Mouse (Mus musculus): ENCODE measurements around the gene Pou2af1. TPM values are rescaled to one million over a fixed set of nuclear protein-coding genes. Genes with fewer than 3 reads are reported as not detected.

The Pou2af1 gene
- total and polyA plus RNA-seq, 2 experiments from 2014 or later = 0.05 to 0.76 TPM

GRCm38 (mm10) chr9:51230701-51231389, 17.3 kb downstream of the Pou2af1 start:
- no peaks in the 10 kb centered on the region for H3K4me1 ChIP-seq (ENCODE audit: control insufficient read depth, insufficient read depth)
- DNase-seq (ENCODE audit: low spot score) = no peak
- 25% methylated on average over 4 of the region's 4 CpGs for WGBS

GRCm38 (mm10) chr9:51232163-51232562, 18.7 kb downstream of the Pou2af1 start:
- H3K4me2 ChIP-seq (ENCODE audit: low read depth, low read length) = no peak overlapping the region
- no peak overlapping the region for H3K4me3 ChIP-seq (ENCODE audit: low read depth, low read length)
- H3K36me3 ChIP-seq (replicated peaks; ENCODE audit: control insufficient read depth, insufficient read depth, low read length) = no peaks in the 10 kb centered on the region
- H3K9ac ChIP-seq (replicated peaks; ENCODE audit: low read depth, low read length) = no peak overlapping the region
- ATAC-seq (ENCODE audit: insufficient read depth, low read depth) (no peak), DNase-seq (ENCODE audit: low spot score) (no peak)
- 90% methylated on average over 8 of the region's 8 CpGs for WGBS
- no peaks in the 10 kb centered on the region for H3K9me3 ChIP-seq (replicated peaks; ENCODE audit: control insufficient read depth, low read length)
- TF ChIP-seq EP300 (IDR thresholded peaks at IDR 0.05; ENCODE audit: low read depth) (no peak), CTCF (IDR thresholded peaks at IDR 0.05; ENCODE audit: low read depth) (no peak)
- no peaks in the 10 kb centered on the region for H3K4me1 ChIP-seq (ENCODE audit: control insufficient read depth, insufficient read depth)
- H3K27me3 ChIP-seq (ENCODE audit: control insufficient read depth, insufficient read depth, low read length) = no peaks in the 10 kb centered on the region
- no peak overlapping the region for H3K27ac ChIP-seq (ENCODE audit: low read depth)

More at GRCm38 (mm10) chr9:51230701-51231389, 17.3 kb downstream of the Pou2af1 start:
- H3K4me2 ChIP-seq (ENCODE audit: low read depth, low read length) = no peak overlapping the region
- no peaks in the 10 kb centered on the region for H3K9me3 ChIP-seq (replicated peaks; ENCODE audit: control insufficient read depth, low read length)
- ATAC-seq (ENCODE audit: insufficient read depth, low read depth) = no peak
- no peak overlapping the region for H3K27ac ChIP-seq (ENCODE audit: low read depth)
- TF ChIP-seq EP300 (IDR thresholded peaks at IDR 0.05; ENCODE audit: low read depth) = no peak
- TF ChIP-seq CTCF (IDR thresholded peaks at IDR 0.05; ENCODE audit: low read depth) = no peak
- H3K27me3 ChIP-seq (ENCODE audit: control insufficient read depth, insufficient read depth, low read length) = no peaks in the 10 kb centered on the region
- no peak overlapping the region for H3K9ac ChIP-seq (replicated peaks; ENCODE audit: low read depth, low read length)
- no peak overlapping the region for H3K4me3 ChIP-seq (ENCODE audit: low read depth, low read length)
- no peaks in the 10 kb centered on the region for H3K36me3 ChIP-seq (replicated peaks; ENCODE audit: control insufficient read depth, insufficient read depth, low read length)

GRCm38 (mm10) chr9:51238741-51239385, 25.4 kb downstream of the Pou2af1 start:
- Histone ChIP-seq H3K9ac (replicated peaks; ENCODE audit: low read depth, low read length) (no peak overlapping the region), H3K9me3 (replicated peaks; ENCODE audit: control insufficient read depth, low read length) (no peaks in the 10 kb centered on the region), H3K4me3 (ENCODE audit: low read depth, low read length) (no peak overlapping the region), H3K27me3 (ENCODE audit: control insufficient read depth, insufficient read depth, low read length) (no peaks in the 10 kb centered on the region), H3K4me2 (ENCODE audit: low read depth, low read length) (no peak overlapping the region), H3K36me3 (replicated peaks; ENCODE audit: control insufficient read depth, insufficient read depth, low read length) (no peaks in the 10 kb centered on the region), H3K4me1 (ENCODE audit: control insufficient read depth, insufficient read depth) (no peaks in the 10 kb centered on the region), H3K27ac (ENCODE audit: low read depth) (no peak overlapping the region)
- DNase-seq (ENCODE audit: low spot score) (no peak), ATAC-seq (ENCODE audit: insufficient read depth, low read depth) (no peak)
- 39% methylated on average over 12 of the region's 12 CpGs for WGBS
- TF ChIP-seq CTCF (IDR thresholded peaks at IDR 0.05; ENCODE audit: low read depth) (no peak), EP300 (IDR thresholded peaks at IDR 0.05; ENCODE audit: low read depth) (no peak)

- Histone ChIP-seq H3K9me3 (replicated peaks; ENCODE audit: control insufficient read depth, low read length) (no peaks in the 10 kb centered on the region), H3K9ac (replicated peaks; ENCODE audit: low read depth, low read length) (no peak overlapping the region), H3K27ac (ENCODE audit: low read depth) (no peak overlapping the region), H3K4me3 (ENCODE audit: low read depth, low read length) (no peak overlapping the region), H3K36me3 (replicated peaks; ENCODE audit: control insufficient read depth, insufficient read depth, low read length) (no peaks in the 10 kb centered on the region), H3K4me1 (ENCODE audit: control insufficient read depth, insufficient read depth) (no peaks in the 10 kb centered on the region), H3K4me2 (ENCODE audit: low read depth, low read length) (no peak overlapping the region), H3K27me3 (ENCODE audit: control insufficient read depth, insufficient read depth, low read length) (no peaks in the 10 kb centered on the region)
- TF ChIP-seq CTCF (IDR thresholded peaks at IDR 0.05; ENCODE audit: low read depth) (no peak), EP300 (IDR thresholded peaks at IDR 0.05; ENCODE audit: low read depth) (no peak)
- 65% methylated on average over 4 of the region's 4 CpGs for WGBS
- ATAC-seq (ENCODE audit: insufficient read depth, low read depth) = no peak
- no peak for DNase-seq (ENCODE audit: low spot score)
Observed at GRCm38 (mm10) chr9:51256780-51257502, 43.4 kb downstream of the Pou2af1 start.

- Histone ChIP-seq H3K9me3 (replicated peaks; ENCODE audit: control insufficient read depth, low read length) (no peaks in the 10 kb centered on the region), H3K36me3 (replicated peaks; ENCODE audit: control insufficient read depth, insufficient read depth, low read length) (no peaks in the 10 kb centered on the region), H3K4me1 (ENCODE audit: control insufficient read depth, insufficient read depth) (no peaks in the 10 kb centered on the region), H3K4me3 (ENCODE audit: low read depth, low read length) (no peak overlapping the region), H3K27ac (ENCODE audit: low read depth) (no peak overlapping the region), H3K9ac (replicated peaks; ENCODE audit: low read depth, low read length) (no peak overlapping the region), H3K27me3 (ENCODE audit: control insufficient read depth, insufficient read depth, low read length) (no peaks in the 10 kb centered on the region), H3K4me2 (ENCODE audit: low read depth, low read length) (no peak overlapping the region)
- ATAC-seq (ENCODE audit: insufficient read depth, low read depth) (no peak), DNase-seq (ENCODE audit: low spot score) (no peak)
- TF ChIP-seq EP300 (IDR thresholded peaks at IDR 0.05; ENCODE audit: low read depth) (no peak), CTCF (IDR thresholded peaks at IDR 0.05; ENCODE audit: low read depth) (no peak)
- WGBS = 76% methylated on average over 5 of the region's 5 CpGs
Observed at GRCm38 (mm10) chr9:51258426-51258825, 44.9 kb downstream of the Pou2af1 start.

All from heart, postnatal 0 days (tissue).